Mouse (Mus musculus) right cerebral cortex, postnatal 4 days (tissue): ENCODE measurements around the gene Ltbr.

Source experiments
- DNase-seq: peaks from one replicate; pipeline ENCODE4 v3.0.0-alpha.2; 2022

Ltbr gene

DNA sequence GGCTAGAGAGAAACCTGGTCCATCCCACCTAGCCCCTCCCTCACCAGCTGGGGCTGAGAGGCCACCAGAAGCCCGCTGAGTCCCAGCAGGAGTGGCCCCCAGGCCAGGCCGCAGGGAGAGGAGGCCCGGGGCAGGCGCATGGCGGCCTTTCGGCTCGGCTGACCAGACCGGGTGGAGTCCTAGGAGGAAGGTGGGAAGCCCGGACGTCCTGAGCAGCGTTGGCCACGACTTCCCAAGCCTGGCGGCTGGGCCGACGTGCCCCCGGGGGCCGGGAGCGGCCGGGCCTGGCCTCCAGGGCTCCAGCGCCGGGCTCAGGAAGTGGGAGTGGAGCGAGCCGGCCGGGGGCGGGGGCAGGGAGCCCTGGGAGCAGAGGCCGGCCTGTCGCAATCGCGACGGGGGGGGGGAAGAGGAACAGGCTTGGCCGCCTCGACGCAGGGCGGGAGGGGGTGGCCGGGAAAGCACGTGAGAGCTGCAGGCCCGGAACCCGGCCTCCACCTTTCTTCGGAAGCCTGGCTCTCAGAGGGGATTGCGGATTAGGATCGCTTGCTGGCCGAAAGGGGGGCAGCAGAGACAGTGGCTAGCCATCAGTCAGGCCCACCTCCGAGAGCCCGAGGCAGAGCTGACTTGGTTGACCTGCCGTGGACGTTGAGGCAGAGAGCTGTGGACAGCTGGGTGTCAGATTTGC, at the start of gene Ltbr:
Gene Ltbr (minus strand): TSS at position 340 of the 685 bp plus-strand sequence.
- DNase-seq, result peak; percentile 56

DNA sequence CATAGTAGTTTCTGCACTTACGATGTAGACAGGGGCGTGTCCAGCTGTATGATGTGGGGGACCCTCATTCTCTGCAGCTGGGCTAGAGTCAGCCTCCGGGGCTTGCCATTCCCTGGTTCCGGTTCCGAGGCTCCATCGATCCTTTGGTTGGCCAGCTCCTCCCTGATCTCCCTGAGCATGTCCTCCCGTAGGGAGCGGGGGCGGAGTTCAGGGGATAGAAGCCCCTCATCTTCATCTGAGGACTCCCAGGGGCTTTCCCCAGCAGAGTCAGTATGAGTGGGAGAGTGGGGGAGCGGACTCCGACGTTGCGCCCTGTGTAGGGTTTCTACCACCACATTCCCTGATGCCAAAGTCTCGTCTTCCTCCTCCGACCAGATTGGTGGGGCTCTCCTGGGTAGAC, 49.3 kb upstream of the Ltbr start:
- DNase-seq, result no peak

DNA sequence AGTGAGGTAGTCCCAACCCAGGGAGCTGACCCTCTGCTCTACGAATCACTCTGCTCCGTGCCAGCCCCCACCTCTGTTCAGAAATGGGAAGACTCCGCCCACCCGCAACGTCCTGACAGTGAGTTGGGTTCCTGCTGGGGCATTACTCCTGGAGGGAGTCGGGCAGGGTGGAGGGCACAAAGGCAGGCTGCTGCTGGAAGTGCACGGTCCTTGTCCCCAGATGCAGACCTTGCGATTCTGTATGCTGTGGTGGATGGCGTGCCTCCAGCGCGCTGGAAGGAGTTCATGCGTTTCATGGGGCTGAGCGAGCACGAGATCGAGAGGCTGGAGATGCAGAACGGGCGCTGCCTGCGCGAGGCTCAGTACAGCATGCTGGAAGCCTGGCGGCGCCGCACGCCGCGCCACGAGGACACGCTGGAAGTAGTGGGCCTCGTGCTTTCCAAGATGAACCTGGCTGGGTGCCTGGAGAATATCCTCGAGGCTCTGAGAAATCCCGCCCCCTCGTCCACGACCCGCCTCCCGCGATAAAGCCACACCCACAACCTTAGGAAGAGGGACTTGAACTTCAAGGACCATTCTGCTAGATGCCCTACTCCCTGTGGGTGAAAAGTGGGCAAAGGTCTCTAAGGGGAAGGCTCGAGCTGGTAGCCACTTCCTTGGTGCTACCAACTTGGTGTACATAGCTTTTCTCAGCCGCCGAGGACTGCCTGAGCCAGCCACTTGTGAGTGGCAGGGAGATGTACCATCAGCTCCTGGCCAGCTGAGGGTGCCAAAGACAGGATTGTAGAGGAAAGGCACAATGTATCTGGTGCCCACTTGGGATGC, 48.0 kb upstream of the Ltbr start:
- peak; percentile 71 for DNase-seq

DNA sequence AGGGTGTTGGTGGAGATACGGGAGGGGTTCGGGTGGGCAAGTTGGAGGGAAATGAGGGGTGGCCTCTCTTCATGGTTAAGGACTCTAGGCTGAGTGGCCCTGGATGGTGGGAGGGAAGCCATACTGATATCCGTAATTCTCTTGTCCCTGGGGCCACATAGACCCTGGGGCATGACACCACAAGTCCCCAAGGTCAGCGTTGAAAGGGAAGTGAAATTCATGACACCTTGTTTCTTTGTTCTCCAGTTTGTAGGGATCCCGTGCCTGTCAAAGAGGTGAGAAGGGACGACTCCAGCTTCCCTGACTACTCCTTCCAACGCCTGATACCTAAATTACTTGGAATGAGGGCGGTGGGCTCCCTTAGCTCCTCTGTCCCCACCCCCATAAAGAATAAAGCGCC, 47.2 kb upstream of the Ltbr start:
- no peak for DNase-seq

DNA sequence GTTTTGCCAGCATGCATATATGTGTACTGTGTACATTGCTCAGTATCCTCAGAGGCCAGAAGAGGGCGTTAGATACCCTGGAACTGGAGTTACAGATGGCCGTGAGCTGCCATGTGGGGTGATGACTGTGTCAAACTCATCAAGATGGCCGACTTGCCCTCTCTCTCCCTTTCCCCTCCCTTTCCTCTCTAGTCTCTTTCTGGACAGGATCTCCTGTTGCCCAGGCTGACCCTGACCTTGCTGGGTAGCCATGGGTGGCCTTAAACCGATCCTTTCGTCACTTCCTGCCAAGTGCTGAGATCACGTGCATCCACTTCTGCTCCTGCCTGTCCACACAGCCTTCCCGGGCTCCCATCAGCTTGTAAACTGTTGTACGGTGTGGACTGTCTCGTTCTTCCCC, 46.3 kb upstream of the Ltbr start:
- DNase-seq, result no peak

DNA sequence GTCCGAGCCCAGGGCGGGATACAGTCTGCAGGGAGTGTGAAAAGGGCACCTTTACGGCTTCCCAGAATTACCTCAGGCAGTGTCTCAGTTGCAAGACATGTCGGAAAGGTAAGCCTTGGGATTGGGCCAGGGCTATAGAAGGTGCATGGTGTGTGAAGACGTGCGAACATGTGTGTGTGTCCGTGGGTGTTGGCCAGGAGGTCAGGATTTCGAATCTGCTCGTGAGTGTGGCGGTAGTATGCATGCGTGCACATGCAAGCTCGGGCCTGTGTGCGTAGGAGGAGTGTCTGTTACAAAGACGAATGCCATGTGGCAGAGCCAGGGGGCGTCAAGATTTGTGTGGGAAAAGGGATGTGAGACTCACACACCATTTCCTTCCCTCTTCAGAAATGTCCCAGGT, 43.6 kb upstream of the Ltbr start:
- no peak for DNase-seq

DNA sequence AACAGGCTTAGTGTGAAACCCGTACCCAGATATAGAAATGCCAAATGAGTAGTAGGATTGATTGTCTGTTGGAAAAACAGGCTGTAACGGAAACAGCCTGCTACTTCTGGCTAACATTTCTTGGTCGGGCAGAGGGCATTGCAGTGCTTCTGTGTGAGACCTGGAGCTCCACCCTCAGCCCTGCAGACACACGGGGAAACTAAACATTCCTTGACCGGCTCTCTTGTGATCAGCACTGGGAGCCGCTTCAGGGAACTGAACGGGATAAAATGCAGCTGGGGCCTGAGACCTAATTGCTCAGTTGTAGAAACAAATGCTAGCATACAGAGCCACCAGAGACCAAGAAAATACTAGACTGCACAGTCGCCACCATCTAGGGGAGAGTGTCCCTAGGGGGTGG, 42.6 kb upstream of the Ltbr start:
- DNase-seq, result no peak

DNA sequence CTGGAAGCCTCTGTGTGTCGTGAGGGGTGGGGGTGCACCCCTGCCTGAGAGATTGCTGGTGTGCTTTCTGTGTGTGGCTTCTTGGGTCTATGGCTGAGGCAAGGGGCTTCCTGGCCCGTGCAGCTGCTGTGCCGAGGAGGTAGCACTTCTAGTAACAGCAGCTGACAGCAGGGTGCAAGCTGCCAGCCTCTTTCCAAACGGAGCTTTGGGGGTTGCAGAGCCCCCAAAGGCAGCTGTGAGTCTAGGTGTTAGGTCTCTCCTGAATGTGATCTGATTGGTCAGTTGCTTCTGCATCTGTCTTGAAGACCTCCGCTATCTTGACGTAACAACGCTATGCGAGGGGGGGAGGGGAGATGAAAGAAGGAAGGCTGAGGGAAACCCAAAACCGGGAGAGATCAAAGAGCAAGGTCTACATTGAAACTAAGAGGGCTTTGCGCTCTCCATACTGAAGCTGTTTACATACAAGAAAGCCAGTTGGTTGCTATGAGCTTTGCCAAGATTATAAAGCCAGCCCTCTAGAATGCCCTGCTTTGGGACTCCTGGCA, 41.6 kb upstream of the Ltbr start:
- DNase-seq, result no peak

DNA sequence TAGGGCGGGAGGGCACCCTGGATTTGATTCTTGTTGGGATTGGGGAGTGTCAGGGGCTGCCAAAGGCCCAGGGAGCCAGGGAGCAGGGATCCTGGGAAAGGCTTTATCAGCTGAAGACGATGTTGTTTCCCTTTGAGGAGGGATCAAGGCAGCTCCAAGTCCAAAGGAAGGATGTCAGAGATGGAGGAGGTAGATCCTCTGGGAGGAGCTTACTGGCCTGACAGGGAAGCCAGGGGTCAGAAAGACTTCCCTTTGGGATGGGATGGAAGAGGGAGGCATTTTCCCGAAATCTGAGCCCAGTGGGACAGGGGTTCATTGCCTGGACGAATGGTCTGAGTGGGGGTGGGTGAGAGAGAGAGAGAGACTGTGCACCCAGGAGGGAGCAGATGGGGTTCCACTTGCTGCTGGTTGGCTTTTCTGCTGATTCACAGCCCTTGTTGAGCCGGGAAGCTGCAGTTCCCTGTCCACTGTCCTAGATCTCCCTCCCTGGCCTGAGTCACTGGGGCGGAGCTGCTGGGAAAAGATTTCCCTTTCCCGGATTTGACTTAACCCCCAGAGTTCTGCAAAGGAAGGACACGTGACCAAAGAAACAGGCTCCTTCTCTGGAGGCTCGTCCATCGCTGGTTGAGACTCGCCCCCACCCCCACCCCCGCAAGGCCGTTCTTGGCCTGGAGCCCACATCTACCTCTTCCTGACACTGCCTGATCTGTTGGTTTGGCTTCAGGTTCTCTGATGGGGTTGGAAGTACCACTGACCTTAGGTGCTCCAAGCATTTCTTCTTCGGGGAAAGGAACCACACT, 40.9 kb upstream of the Ltbr start:
- DNase-seq, result no peak

DNA sequence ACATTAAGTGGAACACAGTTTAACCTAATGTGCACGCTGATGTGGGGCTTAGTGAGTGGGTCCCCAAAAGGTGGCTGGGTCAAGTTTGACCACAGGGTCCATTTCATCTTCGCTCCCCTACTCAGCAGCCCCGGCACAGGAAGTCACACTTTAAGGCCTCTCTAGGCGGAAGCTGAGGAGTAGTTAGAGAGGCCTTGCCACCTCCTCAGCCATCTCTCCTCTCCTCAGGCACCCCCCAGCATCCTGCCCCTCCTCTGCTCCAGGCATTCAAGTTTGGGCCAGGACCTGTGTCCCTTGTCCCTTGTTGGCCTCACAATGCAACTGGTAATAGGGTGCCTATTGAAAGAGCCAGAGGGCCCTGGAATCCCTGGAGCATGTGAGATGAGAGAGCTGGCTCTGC, 40.0 kb upstream of the Ltbr start:
- DNase-seq, result no peak

DNA sequence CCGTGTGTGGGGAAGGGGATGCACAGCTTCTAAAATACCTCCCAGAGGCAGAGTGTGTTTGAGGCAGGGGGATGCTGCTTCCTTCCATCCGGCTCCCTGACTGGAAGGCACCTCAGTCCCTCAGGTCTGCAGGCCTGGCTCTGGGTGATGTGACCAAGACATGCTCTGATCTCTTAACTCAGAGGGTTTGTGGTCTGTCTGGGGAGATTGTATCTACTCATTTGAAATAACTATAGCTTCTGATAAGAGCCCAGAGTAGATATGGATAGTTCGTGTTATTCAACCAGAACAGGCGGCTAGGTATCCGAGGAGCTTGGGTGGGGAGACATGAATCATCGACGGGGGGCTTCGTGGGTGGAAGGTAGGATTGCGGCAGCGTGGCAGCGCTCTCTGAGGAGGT, 39.5 kb upstream of the Ltbr start:
- DNase-seq, result no peak

DNA sequence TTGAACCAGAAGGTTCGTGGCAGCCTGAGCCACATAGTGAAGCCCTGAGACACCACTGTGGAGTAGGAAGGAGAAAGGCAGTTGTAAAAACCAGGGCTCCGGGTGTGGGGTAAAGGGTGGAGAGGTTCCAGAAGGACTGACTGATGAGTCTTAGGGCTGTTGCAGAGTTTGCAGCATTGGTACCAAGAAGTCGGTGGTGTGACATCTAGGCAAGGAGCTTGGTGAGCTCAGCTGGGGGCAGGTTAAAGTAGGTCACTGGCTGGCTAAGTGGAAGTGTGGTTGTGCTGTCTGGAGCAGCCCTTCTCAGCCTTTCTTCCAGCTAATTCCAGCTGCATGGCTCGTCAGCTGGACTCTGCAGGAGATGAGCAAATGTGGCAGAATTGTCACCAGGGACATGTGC, 39.1 kb upstream of the Ltbr start:
- DNase-seq, result no peak

DNA sequence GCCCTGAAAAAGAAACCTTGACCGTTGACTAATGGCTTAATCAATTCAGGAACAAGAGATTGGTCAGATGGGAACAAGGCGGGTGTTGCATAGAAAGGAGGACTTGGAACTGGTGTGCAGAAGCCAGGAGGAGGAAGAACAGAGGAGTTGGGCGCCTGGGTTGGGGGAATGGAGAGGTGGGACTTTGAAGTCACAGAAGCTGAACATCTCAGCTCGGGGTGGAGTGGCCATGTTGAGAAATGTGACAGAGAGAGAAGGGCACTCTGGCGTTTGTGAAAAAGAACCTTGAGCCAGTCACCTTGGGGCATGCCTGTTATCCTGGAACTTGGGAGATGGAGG, 38.3 kb upstream of the Ltbr start:
- DNase-seq, result no peak

DNA sequence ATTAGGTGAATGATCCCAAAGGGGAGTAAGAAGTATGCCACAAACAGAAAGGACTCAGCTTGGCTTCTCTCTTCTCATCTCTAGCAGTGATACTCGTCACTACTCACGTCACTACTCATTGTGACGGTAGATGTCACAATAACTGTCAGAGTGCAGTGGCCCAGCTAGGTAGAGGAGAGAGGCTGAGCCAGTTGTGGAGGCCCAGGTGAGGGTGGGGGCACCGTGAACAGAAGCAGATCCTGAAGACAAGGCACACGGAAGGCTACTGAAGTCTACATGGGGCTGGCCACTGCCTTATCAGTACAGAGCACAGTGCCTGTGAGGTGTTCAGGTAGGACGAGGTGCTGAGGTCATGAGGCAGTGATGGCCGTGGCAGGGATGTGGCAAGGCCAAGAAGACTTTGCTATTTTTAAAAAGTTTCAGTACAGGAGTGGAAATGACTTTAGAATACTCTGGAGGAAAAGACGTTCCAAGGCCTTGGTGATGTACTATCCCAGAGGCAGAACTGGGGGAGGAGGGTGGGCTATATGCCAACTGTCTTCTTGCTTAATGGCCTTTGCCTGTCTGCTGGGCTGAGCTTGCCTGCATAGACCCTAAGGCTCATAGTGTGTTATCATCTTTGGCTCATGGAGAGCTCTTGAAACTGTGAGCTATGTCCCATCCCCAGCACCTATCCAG, 37.8 kb upstream of the Ltbr start:
- DNase-seq, result no peak

DNA sequence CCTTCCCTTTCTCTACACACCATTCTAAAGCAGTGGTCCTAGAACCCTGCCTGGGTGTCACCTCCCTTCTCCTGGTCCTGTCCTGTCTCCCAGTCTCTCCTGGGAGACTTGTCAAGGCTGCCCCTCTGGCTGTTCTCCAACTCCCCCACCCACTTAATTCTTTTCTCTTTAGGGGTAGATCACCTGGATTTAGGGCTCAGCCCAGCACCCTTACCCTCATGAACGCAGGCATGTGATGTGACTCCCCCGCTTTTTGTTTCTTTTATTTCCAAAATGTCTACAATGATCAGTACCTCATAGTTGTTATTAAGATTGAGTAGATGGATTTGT, 37.3 kb upstream of the Ltbr start:
- DNase-seq, result no peak

DNA sequence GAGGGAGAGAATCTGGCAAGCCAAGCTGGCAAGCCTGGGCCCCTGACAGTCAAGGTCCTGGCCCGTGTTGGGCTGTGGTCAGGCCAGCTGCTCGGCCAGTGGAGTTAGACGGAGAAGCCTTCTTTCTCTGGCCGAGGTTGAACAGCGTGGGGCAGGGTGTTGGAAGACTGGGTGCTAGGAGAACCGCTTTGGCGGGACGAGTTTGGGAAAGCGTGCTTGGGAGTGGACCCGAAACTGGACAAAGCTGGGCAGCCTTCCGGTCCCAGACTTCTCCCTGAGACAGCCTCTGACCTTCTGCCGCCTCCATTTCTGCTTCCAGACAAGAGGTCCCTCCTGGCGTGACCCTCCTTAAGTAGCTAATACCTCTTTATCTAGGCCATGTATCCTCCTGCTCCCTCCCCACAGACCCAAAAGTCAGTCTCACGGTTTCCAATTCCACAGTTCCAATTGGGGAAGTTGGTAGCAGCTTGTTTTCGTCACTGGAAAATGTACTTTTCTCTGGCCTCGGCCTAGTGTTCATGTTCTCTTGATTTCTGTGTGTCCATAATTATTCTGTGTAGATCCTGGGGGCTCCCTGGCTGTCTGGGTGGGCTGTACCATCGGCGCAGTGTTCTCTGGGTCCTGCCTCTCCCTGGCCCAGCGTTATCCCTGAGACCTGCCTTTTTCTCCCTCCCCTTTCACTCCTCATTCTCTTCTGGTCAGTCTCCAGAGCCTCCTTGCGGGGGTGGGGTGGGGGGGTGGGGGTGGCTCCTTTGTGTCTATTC, 36.7 kb upstream of the Ltbr start:
- DNase-seq, result no peak

DNA sequence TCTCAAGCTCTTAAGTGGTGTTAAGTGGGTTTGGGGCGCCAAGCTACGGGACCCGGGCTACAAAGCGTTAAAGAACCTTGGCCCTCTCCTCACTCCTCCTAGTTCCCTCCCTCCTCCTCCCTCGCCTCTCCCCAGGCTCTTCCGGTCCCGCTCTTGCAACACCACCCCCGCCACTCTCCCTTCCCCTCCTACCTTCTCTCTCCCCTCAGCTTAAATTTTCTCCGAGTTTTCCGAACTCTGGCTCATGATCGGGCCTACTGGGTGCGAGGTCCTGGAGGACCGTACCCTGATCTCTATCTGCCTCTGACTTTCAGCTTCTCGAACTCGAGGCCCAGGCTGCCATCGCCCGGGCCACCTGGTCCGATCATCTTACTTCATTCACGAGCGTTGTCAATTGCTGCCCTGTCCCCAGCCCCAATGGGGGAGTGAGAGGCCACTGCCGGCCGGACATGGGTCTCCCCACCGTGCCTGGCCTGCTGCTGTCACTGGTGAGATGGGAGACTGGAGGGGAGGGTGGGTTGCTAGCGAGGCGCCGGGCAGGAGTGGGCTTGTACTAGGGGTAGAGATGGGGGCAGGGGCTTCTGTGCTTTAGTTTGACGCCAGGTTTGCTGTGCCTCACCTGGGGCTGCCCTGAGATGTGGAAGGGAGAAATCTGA, 36.0 kb upstream of the Ltbr start:
- no peak for DNase-seq

DNA sequence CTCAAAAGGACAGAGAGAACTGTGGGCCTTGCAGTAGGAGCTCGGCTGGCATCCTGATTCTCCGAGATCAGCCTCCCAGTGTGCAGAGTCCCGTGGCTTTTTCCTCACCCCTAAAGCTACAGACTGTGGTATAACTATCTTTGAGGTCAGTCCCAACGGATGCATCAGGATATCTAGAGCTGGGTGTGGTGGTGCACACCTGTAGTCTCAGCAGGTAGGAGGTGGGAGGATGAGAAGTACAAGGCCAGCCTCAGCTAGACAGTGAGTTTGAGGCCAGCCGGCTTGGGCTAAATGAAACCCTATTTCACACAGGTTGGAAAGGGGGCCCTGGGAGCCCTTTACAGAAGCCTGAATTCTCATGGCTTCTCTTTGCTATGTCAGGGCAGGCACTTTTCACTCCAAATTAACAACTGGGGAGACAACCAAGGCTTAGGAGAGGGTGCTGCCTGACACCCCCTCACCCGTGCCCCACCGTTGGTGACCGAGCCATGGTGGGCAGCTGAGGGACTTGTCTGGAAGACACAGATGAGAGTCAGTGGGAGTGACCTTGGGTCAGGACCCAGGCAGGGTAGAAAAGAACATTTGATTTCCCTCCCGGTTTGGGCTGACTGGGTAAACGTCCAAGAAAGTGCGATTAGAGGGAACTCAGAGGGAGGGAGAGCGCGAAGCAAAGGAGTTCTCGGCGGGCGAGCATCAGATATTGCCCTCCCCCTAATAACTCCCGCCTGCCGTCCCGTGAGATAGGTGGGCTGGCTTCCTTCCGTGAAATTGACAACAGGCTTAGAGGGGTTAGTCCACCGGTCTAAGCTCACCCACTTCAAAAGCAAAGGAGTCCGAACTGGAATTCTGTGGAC, 35.3 kb upstream of the Ltbr start, which contains the start of gene Tnfrsf1a:
Gene Tnfrsf1a (plus strand): TSS at position 642 of the 854 bp plus-strand sequence.
- no peak for DNase-seq

DNA sequence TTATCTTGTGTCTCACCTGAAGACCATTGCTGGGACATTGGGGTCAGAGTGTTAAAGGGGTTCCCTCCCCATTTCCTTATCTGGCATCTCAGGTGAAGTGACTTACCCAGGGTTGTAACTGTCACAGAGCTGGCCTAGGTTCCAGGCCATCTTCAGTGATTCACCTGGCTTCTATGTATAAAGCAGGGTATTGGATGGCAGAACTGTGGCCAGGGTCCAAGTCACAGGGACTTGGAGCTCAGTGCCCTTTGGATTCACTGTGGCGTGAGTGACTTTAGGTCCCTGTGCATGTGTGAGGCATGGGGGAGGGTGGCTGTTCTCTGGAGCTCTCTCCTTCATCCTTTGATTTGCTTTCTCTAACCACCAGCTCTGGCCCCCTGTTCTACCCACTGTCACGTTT, 32.3 kb upstream of the Ltbr start:
- no peak for DNase-seq

DNA sequence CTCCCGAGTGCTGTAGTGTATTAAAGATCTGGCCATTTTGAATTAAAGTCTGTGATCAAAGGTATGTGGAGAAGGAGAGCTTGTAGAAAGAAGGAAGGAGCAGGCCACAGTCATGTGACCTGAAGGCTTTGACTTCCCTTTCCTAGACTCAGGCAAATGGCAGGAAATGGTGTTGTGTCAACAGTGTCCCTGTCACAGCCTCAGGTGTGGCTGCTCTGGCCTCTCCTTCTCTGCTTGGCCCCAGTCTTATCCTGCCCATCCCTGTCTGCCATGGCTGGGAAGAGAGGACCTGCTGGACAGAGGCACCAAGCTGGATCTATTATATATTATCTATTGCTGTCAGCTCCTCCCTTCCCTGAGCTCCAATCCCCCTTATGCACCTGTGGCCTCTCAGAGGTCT, 31.9 kb upstream of the Ltbr start:
- DNase-seq, result no peak

DNA sequence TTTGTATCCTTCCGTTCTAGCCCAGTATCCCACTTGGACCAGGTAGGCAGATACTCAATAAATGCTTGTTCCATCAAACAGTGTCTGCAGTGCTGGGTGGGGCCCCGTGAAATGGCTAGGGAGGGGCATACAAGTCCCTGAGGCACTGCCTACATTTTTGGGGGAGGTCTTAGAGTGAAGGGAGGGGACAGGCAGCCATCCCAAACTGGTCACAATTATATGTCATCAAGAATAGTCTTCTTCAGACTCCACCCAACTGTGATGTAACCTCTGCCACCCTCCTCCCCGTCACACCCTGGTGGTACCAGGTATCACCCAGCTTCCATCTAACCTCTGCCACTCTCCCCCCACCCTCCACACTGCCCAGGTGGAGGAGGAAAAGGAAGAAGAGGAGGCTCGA, 31.2 kb upstream of the Ltbr start:
- DNase-seq, result no peak
